Mouse (Mus musculus) CH12.LX (cell line): ENCODE data around the gene Tspan4. TPM values are rescaled to one million over a fixed set of nuclear protein-coding genes. Genes with fewer than 3 reads are reported as not detected.

Experiments used
- DNase-seq: peaks from one replicate; pipeline ENCODE4 v3.0.0-alpha.2; 2013; ENCODE audit errors: extremely low read depth
- H3K27ac ChIP-seq: 2 replicates; pipeline ENCODE4 v1.5.1; 2012; ENCODE audit warnings: low read depth, mild to moderate bottlenecking, control low read depth, moderate library complexity; ENCODE audit not compliant: insufficient read depth
- H3K27me3 ChIP-seq: replicated peaks from 2 replicates; pipeline ENCODE3; 2012; ENCODE audit warnings: inconsistent platforms
- H3K36me3 ChIP-seq, 2 experiments: replicated peaks in 1 of 2; 2 replicates each; pipeline versions ENCODE3 to v1.6.1; 2012; ENCODE audit warnings: inconsistent platforms in 1 of 2, low read length in 1 of 2, mild to moderate bottlenecking in 1 of 2, mixed read lengths in 1 of 2, moderate library complexity in 1 of 2; ENCODE audit not compliant: control insufficient read depth in 1 of 2, insufficient read depth in 1 of 2
- H3K4me1 ChIP-seq, 2 experiments: 2 replicates each; pipeline ENCODE4 v1.6.1; 2012; ENCODE audit warnings: inconsistent platforms in 1 of 2, moderate library complexity in 1 of 2; ENCODE audit not compliant: insufficient read depth in 2 of 2, control insufficient read depth in 1 of 2
- H3K4me2 ChIP-seq: 2 replicates; pipeline ENCODE4 v1.6.1; 2012; ENCODE audit warnings: low read depth, mild to moderate bottlenecking, control low read depth; ENCODE audit not compliant: poor library complexity, insufficient read depth, severe bottlenecking
- H3K4me3 ChIP-seq, 3 experiments: fragments of 150-350 bp in 1 of 3; sonication (generic) in 1 of 3; replicated peaks in 1 of 3; 2 replicates each; pipeline versions ENCODE3 to v1.5.1; 2011 to 2012; ENCODE audit warnings: low read depth in 2 of 3, low read length in 2 of 3, mild to moderate bottlenecking in 2 of 3, moderate library complexity in 2 of 3, control low read depth in 1 of 3, improper control_type of control experiment in 1 of 3, inconsistent platforms in 1 of 3, mixed read lengths in 1 of 3; ENCODE audit not compliant: poor library complexity in 1 of 3
- H3K79me2 ChIP-seq: replicated peaks from 2 replicates; pipeline ENCODE4 v1.6.1; 2012; ENCODE audit warnings: mild to moderate bottlenecking, moderate library complexity; ENCODE audit not compliant: control insufficient read depth, poor library complexity, insufficient read depth, severe bottlenecking; ENCODE audit errors: extremely low read depth
- H3K9ac ChIP-seq: 2 replicates; pipeline ENCODE4 v1.6.1; 2012; ENCODE audit warnings: low read depth, mild to moderate bottlenecking, control low read depth, moderate library complexity; ENCODE audit not compliant: insufficient read depth
- H3K9me3 ChIP-seq: replicated peaks from 2 replicates; pipeline ENCODE3; 2012; ENCODE audit warnings: low read length, inconsistent platforms, mixed read lengths
- CHD2 ChIP-seq: IDR thresholded peaks from 2 replicates; pipeline ENCODE4 v1.6.1; 2011; ENCODE audit warnings: low read length, improper control_type of control experiment
- CTCF ChIP-seq, 2 experiments: IDR thresholded peaks in 1 of 2; conservative IDR thresholded peaks in 1 of 2; 2 replicates each; pipeline ENCODE4 v1.5.1; 2011 to 2012; ENCODE audit warnings: low read depth in 2 of 2, low read length in 2 of 2, improper control_type of control experiment in 1 of 2, inconsistent platforms in 1 of 2, mild to moderate bottlenecking in 1 of 2, moderate library complexity in 1 of 2
- E2F4 ChIP-seq: IDR thresholded peaks from 2 replicates; pipeline ENCODE4 v1.6.1; 2011; ENCODE audit warnings: low read depth, low read length, improper control_type of control experiment; ENCODE audit not compliant: insufficient replicate concordance
- ELF1 ChIP-seq: IDR thresholded peaks from 2 replicates; pipeline ENCODE4 v1.6.1; 2014; ENCODE audit warnings: low read depth, mild to moderate bottlenecking, inconsistent platforms, low read length, improper control_type of control experiment
- HCFC1 ChIP-seq: IDR thresholded peaks from 2 replicates; pipeline ENCODE4 v1.6.1; 2012; ENCODE audit warnings: low read depth, mild to moderate bottlenecking, inconsistent platforms, low read length, improper control_type of control experiment
- JUN ChIP-seq: IDR thresholded peaks from 2 replicates; pipeline ENCODE4 v1.6.1; 2011; ENCODE audit warnings: low read depth, mild to moderate bottlenecking, low read length, improper control_type of control experiment, moderate library complexity; ENCODE audit not compliant: insufficient read depth
- NELFE ChIP-seq: IDR thresholded peaks from 2 replicates; pipeline ENCODE4 v1.6.1; 2011; ENCODE audit warnings: low read depth, low read length, improper control_type of control experiment
- POLR2A ChIP-seq: IDR thresholded peaks from 2 replicates; pipeline ENCODE4 v1.6.1; 2011; ENCODE audit warnings: low read depth, mild to moderate bottlenecking, improper control_type of control experiment, low read length
- RAD21 ChIP-seq: IDR thresholded peaks from 2 replicates; pipeline ENCODE4 v1.6.1; 2011; ENCODE audit warnings: low read depth, mild to moderate bottlenecking, low read length, improper control_type of control experiment, moderate library complexity
- RCOR1 ChIP-seq: conservative IDR thresholded peaks from 2 replicates; pipeline ENCODE4 v1.6.1; 2012; ENCODE audit warnings: low read depth, mild to moderate bottlenecking, inconsistent platforms, low read length, improper control_type of control experiment
- SIN3A ChIP-seq: IDR thresholded peaks from 2 replicates; pipeline ENCODE4 v1.6.1; 2012; ENCODE audit warnings: low read length, improper control_type of control experiment, inconsistent platforms
- SMC3 ChIP-seq: IDR thresholded peaks from 2 replicates; pipeline ENCODE4 v1.6.1; 2011; ENCODE audit warnings: low read depth, low read length, improper control_type of control experiment
- ZC3H11A ChIP-seq: IDR thresholded peaks from 2 replicates; pipeline ENCODE4 v1.6.1; 2012; ENCODE audit warnings: low read depth, mild to moderate bottlenecking, inconsistent platforms, low read length, improper control_type of control experiment
- ZKSCAN1 ChIP-seq: IDR thresholded peaks from 2 replicates; pipeline ENCODE4 v1.6.1; 2012; ENCODE audit warnings: low read depth, inconsistent platforms, low read length, improper control_type of control experiment, borderline replicate concordance
- ZNF384 ChIP-seq: IDR thresholded peaks from 2 replicates; pipeline ENCODE4 v1.6.1; 2012; ENCODE audit warnings: low read depth, low read length, improper control_type of control experiment, inconsistent platforms
- dilution Hi-C: fragments of 300-500 bp; cut with MboI; formaldehyde crosslinking; loops from 2 replicates; pipeline ENCODE4 v1.14.3; 2020; ENCODE audit warnings: low sequenced_read_pairs; ENCODE audit not compliant: extremely low pct_unique_long_range_greater_than_20kb, extremely low pct_ligation_motif_present
- in situ Hi-C: fragments of 300-500 bp; cut with MboI; formaldehyde crosslinking; loops from 3 replicates; pipeline ENCODE4 v1.14.3; 2019; ENCODE audit warnings: low sequenced_read_pairs, low pct_ligation_motif_present, low pct_unique_long_range_greater_than_20kb, mixed read lengths
- polyA plus RNA-seq: library from polyadenylated mRNA; unstranded; fragments of >175 nt; gene quantifications from 2 replicates; pipeline ENCODE4 v1.2.1, GENCODE M21; 2012; ENCODE audit warnings: low read depth; ENCODE audit not compliant: insufficient read length
- total RNA-seq, 2 experiments: library from RNA; depleted of rRNA; stranded (reverse); fragments of 300-350 nt in 1 of 2; fragments of >200 nt in 1 of 2; gene quantifications; 2 replicates each; pipeline ENCODE4 v1.2.3; 2012 to 2014

The Tspan4 gene
- total and polyA plus RNA-seq, 3 experiments: 21.2 to 28.9 (median 28.4) TPM

DNA sequence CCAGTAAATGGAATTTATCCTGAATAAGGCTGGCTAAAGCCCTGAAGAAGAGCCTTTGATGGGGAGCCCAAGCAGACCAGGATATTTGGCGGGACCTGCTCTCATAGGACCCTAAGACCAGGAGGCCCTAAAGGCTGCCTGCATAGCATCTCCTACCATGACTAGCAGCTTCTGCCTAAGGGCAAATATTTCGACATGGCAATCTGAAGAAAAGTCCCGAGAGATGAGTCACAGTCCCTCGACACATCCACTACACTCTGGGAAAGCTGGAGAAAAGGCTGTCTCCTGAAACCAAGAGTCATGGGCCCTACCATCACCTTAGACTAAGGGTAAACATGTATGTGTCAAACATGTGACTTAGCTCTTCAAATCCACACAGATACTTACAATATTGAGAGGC is 49.2 kb downstream of the Tspan4 start:
- Histone ChIP-seq H3K79me2 (no peaks in the 10 kb centered on the region), H3K4me1 (peaks cover 0 to 5% of the 10 kb centered on the region in 2 experiments; a peak in 2 of 4 replicates), H3K36me3 (peaks cover 44 to 96% of the 10 kb centered on the region in 2 experiments), H3K27me3 (no peaks in the 10 kb centered on the region), H3K9me3 (no peaks in the 10 kb centered on the region), H3K4me3 (no peak overlapping the region), H3K4me2 (no peak overlapping the region), H3K9ac (no peak overlapping the region), H3K27ac (no peak overlapping the region)
- TF ChIP-seq HCFC1: no peak
- no peak for TF ChIP-seq ZKSCAN1
- no peak for TF ChIP-seq JUN
- TF ChIP-seq POLR2A: no peak
- TF ChIP-seq RCOR1: no peak
- no peak for TF ChIP-seq CHD2
- TF ChIP-seq E2F4: no peak
- no peak for DNase-seq
- in situ Hi-C loops: no loop called here
- dilution Hi-C loops: no loop called here

DNA sequence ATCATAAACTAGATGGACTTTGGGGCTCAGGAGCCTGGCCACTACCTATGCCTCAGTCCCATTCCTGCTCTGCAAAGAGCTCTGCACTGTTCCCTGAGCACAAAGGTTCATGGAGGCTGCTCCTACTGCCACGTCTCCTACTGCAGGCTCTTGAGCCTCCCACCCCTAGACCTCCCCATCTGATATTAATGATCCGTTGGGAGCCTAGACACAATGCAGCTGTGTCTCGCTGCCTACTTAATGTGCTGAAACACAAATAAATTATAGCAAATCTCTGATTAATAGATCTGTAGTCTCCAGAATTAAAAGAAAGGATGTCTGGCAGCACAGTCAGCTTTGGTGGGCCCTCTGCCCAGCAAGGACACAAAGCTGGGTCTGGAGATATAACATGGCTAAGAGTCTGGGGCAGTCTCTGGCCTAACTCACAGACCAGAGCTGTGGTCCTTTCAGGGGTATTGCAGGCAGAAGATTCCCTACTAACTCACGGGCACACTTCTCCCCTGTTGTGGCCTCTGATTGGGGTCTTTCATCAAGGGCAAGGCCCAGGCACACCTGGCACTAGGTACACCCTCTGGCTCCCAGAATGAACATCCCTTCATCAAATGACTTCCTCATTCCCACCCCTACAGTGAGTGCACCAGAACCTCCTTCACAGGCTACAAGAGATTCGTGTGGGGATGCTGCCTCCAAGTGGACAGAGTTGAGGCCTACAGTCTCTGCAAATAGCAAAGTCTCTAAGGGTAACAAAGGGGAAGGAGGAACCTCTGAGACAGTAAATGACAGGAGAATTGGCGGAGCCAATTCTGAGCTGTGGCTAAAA is 49.9 kb downstream of the Tspan4 start:
- DNase-seq: peak; percentile 90
- Histone ChIP-seq H3K27me3 (no peaks in the 10 kb centered on the region), H3K9me3 (no peaks in the 10 kb centered on the region), H3K4me1 (peaks cover 0 to 5% of the 10 kb centered on the region in 2 experiments; a peak in 3 of 4 replicates), H3K79me2 (no peaks in the 10 kb centered on the region), H3K9ac (no peak overlapping the region), H3K36me3 (peaks cover 43 to 96% of the 10 kb centered on the region in 2 experiments), H3K27ac (no peak overlapping the region), H3K4me2 (no peak overlapping the region), H3K4me3 (no peak overlapping the region)
- in situ Hi-C loops: loop anchor here (5.0 kb wide), 1 partner anchor 43 kb away; no protein-coding TSS in a partner anchor
- TF ChIP-seq RAD21 (peak; percentile 96), SMC3 (peak; percentile 92), ZC3H11A (peak; percentile 23; the same call in 1 of the 2 replicates), NELFE (peak; percentile 37; the same call in 1 of the 2 replicates), ZNF384 (no peak), ELF1 (peak; percentile 62; the same call in 1 of the 2 replicates), SIN3A (0 out of 2 replicates have a peak, but pooled peaks have one; percentile 41), RCOR1 (no peak), CTCF (conservative IDR thresholded peaks at IDR 0.05 in 1 of 2, IDR thresholded peaks at IDR 0.05 in 1 of 2; ENCODE audit: low read depth in 2 of 2, low read length in 2 of 2) (peak; percentile 66 to 97)
- dilution Hi-C loops: no loop called here
